Mouse (Mus musculus) MEL (cell line): ENCODE measurements at regions not wholly inside any gene's neighbourhood (a gene's known extent, or its start where the extent isn't known, plus 50 kb on each side); places are given as distances from the start of the nearest gene placed in this dataset.

ENCODE experiments used
- CTCF ChIP-seq, 3 experiments: IDR thresholded peaks in 2 of 3; conservative IDR thresholded peaks in 1 of 3; 2 replicates each; pipeline ENCODE4 v1.5.1; 2011 to 2012; ENCODE audit warnings: low read length in 3 of 3, low read depth in 2 of 3, mild to moderate bottlenecking in 2 of 3, improper control_type of control experiment in 1 of 3, inconsistent platforms in 1 of 3, mixed read lengths in 1 of 3, moderate library complexity in 1 of 3; ENCODE audit not compliant: control insufficient read depth in 1 of 3, insufficient read depth in 1 of 3, poor library complexity in 1 of 3, severe bottlenecking in 1 of 3
- UBTF ChIP-seq: IDR thresholded peaks from 2 replicates; pipeline ENCODE4 v1.6.1; 2012; ENCODE audit warnings: low read depth, mild to moderate bottlenecking, inconsistent platforms, low read length, improper control_type of control experiment, moderate library complexity, borderline replicate concordance; ENCODE audit not compliant: insufficient read depth
- USF1 ChIP-seq: IDR thresholded peaks from 2 replicates; pipeline ENCODE4 v1.6.1; 2014; ENCODE audit warnings: low read depth, mild to moderate bottlenecking, inconsistent platforms, low read length, improper control_type of control experiment, moderate library complexity
- USF2 ChIP-seq, 2 experiments: IDR thresholded peaks; 2 replicates each; pipeline ENCODE4 v1.6.1; 2011 to 2012; ENCODE audit warnings: improper control_type of control experiment in 2 of 2, low read length in 2 of 2, borderline replicate concordance in 1 of 2, inconsistent platforms in 1 of 2, low read depth in 1 of 2, mild to moderate bottlenecking in 1 of 2; ENCODE audit not compliant: insufficient read depth in 1 of 2

- TF ChIP-seq USF1 (no peak), UBTF (no peak), CTCF (IDR thresholded peaks at IDR 0.05 in 2 of 3, conservative IDR thresholded peaks at IDR 0.05 in 1 of 3; ENCODE audit: control insufficient read depth in 1 of 3, insufficient read depth in 1 of 3, low read depth in 2 of 3, low read length in 3 of 3, poor library complexity in 1 of 3, severe bottlenecking in 1 of 3) (no peak), USF2 (IDR thresholded peaks at IDR 0.05; ENCODE audit: borderline replicate concordance in 1 of 2, insufficient read depth in 1 of 2, low read depth in 1 of 2, low read length in 2 of 2) (no peak)
Measured at GRCm38 (mm10) chr10:116693816-116694215, 112.5 kb upstream of the Cnot2 start.
